Mouse (Mus musculus) megakaryocyte, embryonic 14.5 days (primary cell): ENCODE measurements around the gene Kpnb1. TPM values are rescaled to one million over a fixed set of nuclear protein-coding genes. Genes with fewer than 3 reads are reported as not detected.

ENCODE experiments used
- H3K27me3 ChIP-seq: replicated peaks from 2 replicates; pipeline ENCODE3; 2012; ENCODE audit warnings: inconsistent platforms
- H3K36me3 ChIP-seq: replicated peaks from 2 replicates; pipeline ENCODE3; 2012; ENCODE audit warnings: low read length, inconsistent platforms, mixed read lengths
- H3K4me1 ChIP-seq: 2 replicates; pipeline ENCODE4 v1.6.1; 2012; ENCODE audit warnings: inconsistent platforms
- H3K4me3 ChIP-seq: replicated peaks from 2 replicates; pipeline ENCODE3; 2012; ENCODE audit warnings: moderate library complexity, mild to moderate bottlenecking, inconsistent platforms
- H3K9me3 ChIP-seq: 2 replicates; pipeline ENCODE4 v1.6.1; 2012; ENCODE audit warnings: inconsistent platforms
- FLI1 ChIP-seq: IDR thresholded peaks from 2 replicates; pipeline ENCODE4 v1.6.1; 2012; ENCODE audit warnings: low read length, inconsistent platforms, mixed read lengths
- GATA1 ChIP-seq: IDR thresholded peaks from 3 replicates; pipeline ENCODE4 v1.6.1; 2012; ENCODE audit warnings: mixed read lengths, low read length, inconsistent platforms, borderline replicate concordance
- polyA plus RNA-seq: library from polyadenylated mRNA; stranded (reverse); fragments of >175 nt; gene quantifications from 2 replicates; pipeline ENCODE4 v1.2.3, GENCODE M21; 2012; ENCODE audit warnings: low replicate concordance; ENCODE audit not compliant: insufficient read depth

Kpnb1 gene
- polyA plus RNA-seq, 1 experiment: 10.2 TPM

DNA sequence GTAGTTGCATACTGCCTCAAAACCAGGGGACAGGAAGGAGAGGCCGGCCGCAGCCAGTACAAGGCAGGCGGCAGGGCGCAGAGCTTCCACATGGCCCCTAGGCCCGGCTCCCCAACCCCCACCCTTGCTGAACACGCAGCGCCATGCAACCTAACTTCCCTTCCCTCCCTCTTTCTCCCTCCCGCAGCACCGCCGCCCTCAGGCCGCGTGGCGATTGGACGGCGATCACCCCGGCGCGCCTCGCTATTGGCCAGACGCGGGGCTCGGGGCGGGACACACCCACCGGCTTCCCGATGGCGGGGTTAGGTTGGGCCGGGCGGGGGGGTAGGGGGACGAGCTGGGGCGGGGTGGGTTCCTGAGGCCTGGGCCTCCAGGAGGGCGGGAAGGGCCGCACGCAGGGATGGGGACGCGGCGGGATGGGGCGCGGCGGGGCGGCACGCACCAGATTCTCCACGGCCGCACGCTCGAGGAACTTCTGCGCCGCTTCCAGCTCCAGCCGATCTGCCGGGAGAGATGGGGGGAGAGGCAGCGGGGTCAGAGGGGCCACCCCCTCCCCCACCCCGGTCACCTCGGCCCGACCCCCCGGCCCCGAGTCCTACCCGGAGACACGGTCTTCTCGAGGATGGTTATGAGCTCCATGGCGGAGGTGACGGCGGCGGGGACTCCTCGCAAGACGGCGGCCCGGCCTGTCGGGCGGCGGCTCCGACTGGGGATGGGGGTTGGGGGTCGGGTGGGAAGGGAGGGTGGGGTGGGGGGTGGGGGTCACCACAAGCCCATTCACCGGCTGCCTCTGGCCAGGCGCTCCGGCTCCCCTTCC is 526 bp downstream of the Kpnb1 start:
- TF ChIP-seq GATA1 (no peak), FLI1 (no peak)
- H3K9me3 ChIP-seq: no peaks in the 10 kb centered on the region
- H3K27me3 ChIP-seq: no peaks in the 10 kb centered on the region
- H3K36me3 ChIP-seq: peaks cover 47% of the 10 kb centered on the region
- H3K4me3 ChIP-seq: peak overlapping the region; percentile 98
- H3K4me1 ChIP-seq: peaks cover 72% of the 10 kb centered on the region

DNA sequence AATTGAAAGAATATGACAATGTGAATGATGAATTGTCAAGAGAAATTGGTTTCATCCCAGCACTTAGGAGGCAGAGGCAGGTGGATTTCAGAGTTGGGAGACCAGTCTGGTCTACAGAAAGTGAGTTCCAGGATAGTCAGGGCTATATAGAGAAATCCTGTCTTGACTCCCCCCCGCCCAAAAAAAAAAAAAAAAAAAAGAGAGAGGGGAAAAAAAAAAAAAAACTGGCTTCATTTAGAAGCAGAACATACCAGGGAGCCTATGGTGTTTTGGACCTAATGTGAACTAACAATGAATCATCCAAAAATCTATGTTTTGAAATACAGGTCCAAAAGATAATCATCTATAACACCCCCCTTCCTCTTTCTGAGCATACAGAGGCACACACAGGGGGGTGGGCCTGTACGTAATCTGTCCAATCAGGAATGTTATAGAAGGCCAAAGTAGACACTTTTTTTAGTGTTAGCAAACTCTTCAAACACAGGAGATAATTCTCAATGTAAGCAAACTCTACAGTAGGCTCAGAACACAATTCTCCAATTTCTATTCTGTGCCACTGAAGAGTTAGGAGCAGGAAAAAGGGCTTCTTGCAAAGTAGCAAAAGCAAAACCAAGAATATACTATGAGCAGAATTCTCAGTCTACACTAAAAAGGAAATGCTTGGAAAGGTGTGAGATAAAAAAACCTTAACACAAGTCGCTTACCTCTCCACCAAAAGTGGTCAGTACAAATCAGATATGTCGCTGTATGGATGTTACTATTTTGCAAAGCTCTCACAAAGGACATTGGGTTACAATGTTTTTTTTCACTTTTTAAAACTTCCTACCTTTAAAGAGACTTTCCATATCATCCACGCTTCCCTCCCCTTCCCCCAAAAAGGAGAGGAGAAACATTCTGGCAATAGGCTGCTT is 1.7 kb downstream of the Kpnb1 start:
- Histone ChIP-seq H3K4me1 (peaks cover 72% of the 10 kb centered on the region), H3K9me3 (no peaks in the 10 kb centered on the region), H3K36me3 (peaks cover 55% of the 10 kb centered on the region), H3K27me3 (no peaks in the 10 kb centered on the region), H3K4me3 (peak overlapping the region; percentile 98)
- no peak for TF ChIP-seq FLI1
- no peak for TF ChIP-seq GATA1

DNA sequence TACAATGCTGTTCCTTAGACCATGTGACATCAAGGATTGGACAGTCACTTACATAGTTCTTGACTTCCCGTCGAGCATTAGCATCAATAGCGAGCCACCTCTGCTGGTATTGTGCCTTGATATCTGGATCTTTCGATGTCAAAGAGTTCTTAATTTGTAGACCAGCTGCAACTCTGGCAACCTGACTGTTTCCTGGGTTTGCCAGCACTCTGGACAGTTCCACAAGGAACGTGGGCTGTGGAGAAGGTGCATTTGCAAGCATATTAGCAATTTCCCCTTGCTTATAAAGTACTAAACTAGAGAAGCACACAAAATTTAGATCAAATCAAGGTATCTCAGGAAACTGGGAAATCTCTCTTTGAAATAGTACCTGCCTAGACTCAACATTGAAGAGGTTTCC is 2.8 kb downstream of the Kpnb1 start:
- H3K4me3 ChIP-seq: no peak overlapping the region
- peaks cover 75% of the 10 kb centered on the region for H3K4me1 ChIP-seq
- no peaks in the 10 kb centered on the region for H3K27me3 ChIP-seq
- H3K36me3 ChIP-seq: peaks cover 65% of the 10 kb centered on the region
- H3K9me3 ChIP-seq: no peaks in the 10 kb centered on the region
- TF ChIP-seq FLI1 (no peak), GATA1 (no peak)

DNA sequence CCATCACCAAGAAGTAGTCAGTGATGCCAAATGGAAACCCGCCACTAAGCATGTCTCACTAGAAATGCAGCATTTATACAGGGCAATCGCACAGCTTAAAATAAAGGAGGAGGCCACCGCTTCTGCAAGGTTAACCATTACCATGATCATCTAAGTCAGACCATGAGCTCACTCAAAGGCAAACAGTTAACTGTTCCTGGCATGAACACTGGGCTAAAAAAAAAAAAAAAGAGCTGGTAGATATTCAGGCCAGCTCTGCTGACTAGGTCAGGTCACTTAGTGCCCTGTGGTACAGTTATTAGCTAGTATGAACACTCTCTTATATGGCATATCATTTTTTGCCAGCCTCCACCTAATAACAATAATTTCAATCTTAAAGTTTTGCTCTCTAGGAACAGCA is 5.2 kb downstream of the Kpnb1 start:
- H3K27me3 ChIP-seq: no peaks in the 10 kb centered on the region
- TF ChIP-seq GATA1: no peak
- no peak for TF ChIP-seq FLI1
- peaks cover 80% of the 10 kb centered on the region for H3K4me1 ChIP-seq
- no peak overlapping the region for H3K4me3 ChIP-seq
- peaks cover 90% of the 10 kb centered on the region for H3K36me3 ChIP-seq
- no peaks in the 10 kb centered on the region for H3K9me3 ChIP-seq

DNA sequence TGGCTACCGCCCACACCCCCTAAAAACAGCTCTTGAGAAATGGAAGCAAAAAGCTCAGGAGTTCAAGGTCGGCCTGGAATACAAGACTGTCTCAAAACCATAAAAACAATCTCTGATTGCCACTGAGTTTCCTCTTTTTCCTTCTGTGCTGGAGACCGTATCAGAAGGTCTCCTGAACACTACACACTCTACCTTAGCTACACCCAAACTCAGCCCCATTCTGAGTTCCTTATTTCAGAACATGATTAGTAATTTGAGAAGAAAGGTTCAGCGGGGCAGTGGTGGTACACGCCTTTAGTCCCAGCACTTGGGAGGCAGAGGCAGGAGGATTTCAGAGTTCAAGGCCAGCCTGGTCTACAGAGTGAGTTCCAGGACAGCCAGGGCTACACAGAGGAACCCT is 6.6 kb downstream of the Kpnb1 start:
- no peaks in the 10 kb centered on the region for H3K9me3 ChIP-seq
- no peak overlapping the region for H3K4me3 ChIP-seq
- H3K36me3 ChIP-seq: peaks cover 98% of the 10 kb centered on the region
- peaks cover 71% of the 10 kb centered on the region for H3K4me1 ChIP-seq
- no peaks in the 10 kb centered on the region for H3K27me3 ChIP-seq
- TF ChIP-seq GATA1: no peak
- TF ChIP-seq FLI1: no peak

DNA sequence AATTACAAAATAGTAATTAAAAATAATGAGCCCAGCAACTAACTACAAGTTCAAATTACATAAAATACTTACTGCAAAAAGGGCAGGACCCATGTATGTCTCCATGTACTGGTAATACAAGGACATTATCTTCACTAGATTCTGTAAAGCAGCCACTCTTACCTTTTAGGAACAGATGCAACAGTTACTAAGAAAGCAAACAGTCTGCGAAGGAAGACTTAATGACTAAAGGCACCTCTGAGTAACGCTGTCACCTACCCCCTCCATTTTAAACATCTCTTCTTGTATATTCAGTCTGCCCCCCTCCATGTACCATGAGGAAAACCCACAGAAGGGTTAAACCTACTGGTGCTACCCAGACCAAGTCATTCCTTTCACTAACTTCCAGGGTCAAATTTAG is 9.5 kb downstream of the Kpnb1 start:
- H3K9me3 ChIP-seq: no peaks in the 10 kb centered on the region
- H3K36me3 ChIP-seq: peaks cover 99% of the 10 kb centered on the region
- no peak for TF ChIP-seq FLI1
- no peak overlapping the region for H3K4me3 ChIP-seq
- H3K4me1 ChIP-seq: peaks cover 52% of the 10 kb centered on the region
- H3K27me3 ChIP-seq: no peaks in the 10 kb centered on the region

DNA sequence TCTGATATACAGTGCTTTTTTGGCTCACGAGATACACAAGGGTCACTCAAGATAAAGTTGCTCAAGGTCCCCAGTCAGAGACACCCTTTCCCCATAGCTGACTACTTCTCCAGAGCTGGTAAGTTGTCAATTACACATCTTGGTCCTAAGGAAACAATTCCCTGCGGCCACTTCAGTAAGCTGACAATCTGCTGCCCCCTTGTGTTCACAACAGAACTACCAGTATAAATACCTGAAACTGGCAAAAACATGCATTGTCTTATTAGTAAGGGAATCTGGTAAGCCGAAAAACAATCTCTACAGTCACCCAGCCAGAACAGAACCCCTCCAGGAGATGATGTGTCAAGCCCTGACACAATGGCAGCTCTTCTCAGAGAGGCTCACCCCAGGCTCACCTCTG is 10.8 kb downstream of the Kpnb1 start:
- no peaks in the 10 kb centered on the region for H3K9me3 ChIP-seq
- no peak overlapping the region for H3K4me3 ChIP-seq
- peaks cover 39% of the 10 kb centered on the region for H3K4me1 ChIP-seq
- no peaks in the 10 kb centered on the region for H3K27me3 ChIP-seq
- TF ChIP-seq GATA1 (no peak), FLI1 (no peak)
- peaks cover 99% of the 10 kb centered on the region for H3K36me3 ChIP-seq

DNA sequence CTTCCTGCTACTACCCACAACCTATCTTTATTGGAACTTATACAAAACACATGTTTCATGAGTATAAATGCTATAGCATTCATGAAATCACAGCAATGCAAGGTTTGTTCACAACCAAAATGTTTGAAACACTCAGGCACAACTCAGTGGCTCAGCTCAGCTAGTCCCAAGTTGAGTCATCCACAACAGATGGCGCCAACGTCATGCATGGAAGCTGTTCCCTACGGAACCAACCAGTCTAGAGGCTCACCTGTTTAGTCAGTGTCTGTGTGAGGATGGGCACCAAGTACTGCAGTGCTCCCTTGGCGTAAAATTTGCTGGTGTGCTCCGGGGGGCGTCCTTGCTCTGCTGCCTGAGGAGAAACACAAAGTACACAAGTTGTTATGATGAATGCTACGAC is 12.2 kb downstream of the Kpnb1 start:
- TF ChIP-seq FLI1 (no peak), GATA1 (no peak)
- Histone ChIP-seq H3K4me1 (peaks cover 28% of the 10 kb centered on the region), H3K9me3 (no peaks in the 10 kb centered on the region), H3K36me3 (peaks cover 99% of the 10 kb centered on the region), H3K27me3 (no peaks in the 10 kb centered on the region), H3K4me3 (no peak overlapping the region)

DNA sequence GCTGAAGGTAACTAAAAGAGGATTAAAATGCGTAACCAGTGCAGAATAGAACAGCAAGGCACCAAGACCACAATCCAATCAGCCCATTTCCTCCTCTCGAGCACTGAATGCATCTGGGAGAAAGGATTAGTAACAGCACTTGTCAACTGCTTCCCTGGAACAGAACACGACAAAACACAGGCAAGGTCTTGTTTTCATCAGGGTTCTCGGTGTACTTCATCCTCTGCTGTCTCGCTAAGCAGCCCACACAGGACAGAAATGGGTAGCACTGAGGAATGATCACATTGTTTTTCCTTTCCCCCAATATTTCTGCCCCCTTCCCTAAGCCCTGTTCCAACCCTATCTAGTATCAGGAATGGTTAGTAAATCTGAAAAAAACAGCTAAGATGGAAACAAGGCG is 27.3 kb downstream of the Kpnb1 start:
- H3K27me3 ChIP-seq: no peaks in the 10 kb centered on the region
- H3K9me3 ChIP-seq: no peaks in the 10 kb centered on the region
- TF ChIP-seq FLI1 (no peak), GATA1 (no peak)
- peaks cover 97% of the 10 kb centered on the region for H3K36me3 ChIP-seq
- peaks cover 14% of the 10 kb centered on the region for H3K4me1 ChIP-seq
- H3K4me3 ChIP-seq: no peak overlapping the region

DNA sequence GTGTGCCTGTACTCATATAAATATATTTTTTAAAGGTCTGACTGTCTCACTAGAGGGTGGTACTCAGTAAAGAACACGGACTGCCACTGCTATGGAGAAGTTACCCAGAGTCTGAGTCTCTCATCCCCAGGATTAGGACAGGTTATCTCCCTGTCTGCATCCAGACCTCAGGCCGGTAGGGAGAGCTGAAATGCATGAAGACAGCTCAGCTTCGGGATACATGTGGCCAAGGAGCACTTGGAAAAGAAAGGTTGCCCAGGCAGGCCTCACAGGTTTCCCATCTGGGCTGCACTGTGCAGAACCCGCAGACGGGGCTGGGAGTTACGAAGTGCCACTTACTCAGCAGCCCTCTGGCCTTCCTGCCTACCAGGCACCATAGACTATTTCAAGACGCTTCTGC is 30.7 kb downstream of the Kpnb1 start:
- peaks cover 86% of the 10 kb centered on the region for H3K36me3 ChIP-seq
- no peak overlapping the region for H3K4me3 ChIP-seq
- TF ChIP-seq FLI1 (no peak), GATA1 (no peak)
- peaks cover 28% of the 10 kb centered on the region for H3K4me1 ChIP-seq
- peaks cover 3% of the 10 kb centered on the region for H3K27me3 ChIP-seq
- no peaks in the 10 kb centered on the region for H3K9me3 ChIP-seq
